Mouse (Mus musculus): ENCODE data around the gene Arid3a. TPM values are rescaled to one million over a fixed set of nuclear protein-coding genes. Genes with fewer than 3 reads are reported as not detected.

Gene Arid3a
- total and polyA plus RNA-seq, 2 experiments: 0.37 to 0.69 TPM

DNA sequence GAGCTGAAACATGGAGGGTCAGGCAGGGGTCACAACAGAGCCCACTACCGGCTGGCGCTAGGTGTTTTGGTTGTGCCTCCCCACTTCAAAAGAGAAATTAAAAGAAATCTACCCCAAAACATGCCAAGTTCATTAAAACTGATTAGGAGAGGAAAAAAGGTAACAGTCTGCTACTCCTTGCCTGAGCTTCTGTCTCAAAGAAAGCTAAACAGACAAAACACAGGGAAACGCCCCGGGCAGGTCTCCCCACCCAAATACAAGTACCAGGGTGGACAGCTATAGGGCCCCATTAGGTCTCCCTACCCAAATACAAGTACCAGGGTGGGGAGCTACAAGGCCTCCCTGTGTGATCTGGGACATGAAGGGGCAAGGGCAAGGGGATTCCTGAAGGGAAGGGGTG, 16.3 kb upstream of the Arid3a start, which contains the start of gene Gm26602:
Gm26602 (plus strand) TSS at position 301 of the 400 bp plus-strand sequence.
- no peak within 1 kb of the TSS for H3K9ac ChIP-seq (ENCODE audit: low read depth, low read length)
- H3K27ac ChIP-seq (replicated peaks; ENCODE audit: insufficient read depth, low read depth, low read length): no peak within 1 kb of the TSS
- H3K36me3 ChIP-seq (ENCODE audit: control insufficient read depth, insufficient read depth, low read length): no peaks in the 10 kb centered on the region
- H3K4me1 ChIP-seq (ENCODE audit: control insufficient read depth, insufficient read depth, low read length): no peaks in the 10 kb centered on the region
- TF ChIP-seq POLR2A (IDR thresholded peaks at IDR 0.05; ENCODE audit: extremely low read depth, insufficient read depth, low read length): no peak
- TF ChIP-seq CTCF (IDR thresholded peaks at IDR 0.05; ENCODE audit: low read depth, low read length): no peak
- H3K4me3 ChIP-seq (ENCODE audit: insufficient read depth, low read depth, low read length): no peak within 1 kb of the TSS
- H3K27me3 ChIP-seq (ENCODE audit: control insufficient read depth, insufficient read depth, low read length): no peaks in the 10 kb centered on the region
- DNase-seq (ENCODE audit: extremely low read depth, low read depth, low spot score): no peak
- 93% methylated on average over 4 of the region's 4 CpGs for whole genome bisulfite sequencing
- H3K79me2 ChIP-seq (ENCODE audit: control insufficient read depth, insufficient read depth, low read length): no peaks in the 10 kb centered on the region

DNA sequence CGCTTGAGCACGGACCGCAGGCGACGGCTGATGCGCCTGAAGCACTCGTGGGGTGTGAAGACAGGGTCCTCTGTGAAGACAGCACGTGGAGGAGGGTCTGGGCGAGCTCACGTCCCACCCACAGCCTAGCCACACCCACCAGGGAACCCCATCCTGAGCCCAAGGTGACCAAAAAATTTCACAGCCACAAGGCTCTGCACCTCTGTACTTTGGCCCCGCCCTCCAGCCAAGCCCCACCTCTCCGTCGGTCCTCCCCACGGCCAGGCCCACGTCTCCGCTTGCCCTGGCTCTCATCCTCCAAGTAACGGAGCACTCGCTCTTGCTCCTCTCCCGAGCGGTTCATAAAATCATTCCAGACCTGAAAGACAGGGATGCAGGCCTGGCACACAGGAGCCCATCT, 14.4 kb upstream of the Arid3a start:
- Histone ChIP-seq H3K27me3 (ENCODE audit: control insufficient read depth, insufficient read depth, low read length) (no peaks in the 10 kb centered on the region), H3K4me3 (ENCODE audit: insufficient read depth, low read depth, low read length) (no peak overlapping the region), H3K9ac (ENCODE audit: low read depth, low read length) (no peak overlapping the region), H3K36me3 (ENCODE audit: control insufficient read depth, insufficient read depth, low read length) (no peaks in the 10 kb centered on the region), H3K4me1 (ENCODE audit: control insufficient read depth, insufficient read depth, low read length) (peaks cover 4% of the 10 kb centered on the region), H3K79me2 (ENCODE audit: control insufficient read depth, insufficient read depth, low read length) (peaks cover 7% of the 10 kb centered on the region; the same call in 1 of the 2 replicates), H3K27ac (replicated peaks; ENCODE audit: insufficient read depth, low read depth, low read length) (no peak overlapping the region)
- no peak for DNase-seq (ENCODE audit: extremely low read depth, low read depth, low spot score)
- TF ChIP-seq CTCF (IDR thresholded peaks at IDR 0.05; ENCODE audit: low read depth, low read length) (no peak), POLR2A (IDR thresholded peaks at IDR 0.05; ENCODE audit: extremely low read depth, insufficient read depth, low read length) (no peak)
- WGBS: 85% methylated on average over 20 of the region's 20 CpGs

DNA sequence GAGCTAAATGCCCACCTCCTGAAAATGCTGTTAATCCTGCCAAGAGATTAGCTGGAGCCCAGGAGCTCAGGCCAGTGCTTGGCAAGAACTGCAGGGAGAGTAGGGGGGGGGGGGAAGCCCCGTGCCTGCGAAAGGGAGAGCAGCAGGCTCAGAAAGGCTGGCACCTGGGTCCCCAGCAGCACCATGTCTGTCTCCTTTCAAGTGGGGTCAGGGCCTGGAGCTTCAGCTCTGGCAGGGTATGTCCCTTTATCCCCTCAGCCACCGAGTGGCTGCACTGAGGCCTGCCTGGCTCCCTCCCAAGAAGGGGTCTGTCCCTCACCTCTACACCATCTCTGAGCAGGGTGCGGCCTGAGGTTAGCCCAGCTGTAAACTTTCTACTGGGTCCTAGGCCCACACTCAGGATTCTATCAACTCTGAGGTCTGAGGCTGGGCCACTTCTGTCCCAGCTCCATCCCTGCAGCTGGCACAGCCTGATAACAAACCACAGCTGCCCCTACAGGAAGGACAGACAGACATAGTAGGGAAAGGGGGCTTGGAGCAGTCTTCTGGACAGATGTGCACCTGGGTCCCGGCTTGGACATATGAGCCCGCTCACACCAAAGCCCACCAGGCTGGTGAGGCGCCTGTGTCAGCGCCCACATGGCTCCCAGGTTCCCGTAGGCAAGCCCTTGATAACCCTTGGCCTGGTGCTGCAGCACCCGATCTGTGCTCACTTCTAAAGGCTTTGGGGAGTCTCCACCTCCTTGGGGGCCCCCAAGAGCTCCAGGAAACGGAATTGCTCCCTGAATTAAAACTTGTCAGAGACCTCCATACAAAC, 12.5 kb upstream of the Arid3a start:
- H3K27me3 ChIP-seq (ENCODE audit: control insufficient read depth, insufficient read depth, low read length): no peaks in the 10 kb centered on the region
- 82% methylated on average over 11 of the region's 11 CpGs for WGBS
- H3K36me3 ChIP-seq (ENCODE audit: control insufficient read depth, insufficient read depth, low read length): no peaks in the 10 kb centered on the region
- TF ChIP-seq POLR2A (IDR thresholded peaks at IDR 0.05; ENCODE audit: extremely low read depth, insufficient read depth, low read length): no peak
- no peak for TF ChIP-seq CTCF (IDR thresholded peaks at IDR 0.05; ENCODE audit: low read depth, low read length)
- DNase-seq (ENCODE audit: extremely low read depth, low read depth, low spot score): no peak
- no peak overlapping the region for H3K27ac ChIP-seq (replicated peaks; ENCODE audit: insufficient read depth, low read depth, low read length)
- no peak overlapping the region for H3K4me3 ChIP-seq (ENCODE audit: insufficient read depth, low read depth, low read length)
- peaks cover 7% of the 10 kb centered on the region; the same call in 1 of the 2 replicates for H3K79me2 ChIP-seq (ENCODE audit: control insufficient read depth, insufficient read depth, low read length)
- no peak overlapping the region for H3K9ac ChIP-seq (ENCODE audit: low read depth, low read length)
- H3K4me1 ChIP-seq (ENCODE audit: control insufficient read depth, insufficient read depth, low read length): peaks cover 4% of the 10 kb centered on the region

DNA sequence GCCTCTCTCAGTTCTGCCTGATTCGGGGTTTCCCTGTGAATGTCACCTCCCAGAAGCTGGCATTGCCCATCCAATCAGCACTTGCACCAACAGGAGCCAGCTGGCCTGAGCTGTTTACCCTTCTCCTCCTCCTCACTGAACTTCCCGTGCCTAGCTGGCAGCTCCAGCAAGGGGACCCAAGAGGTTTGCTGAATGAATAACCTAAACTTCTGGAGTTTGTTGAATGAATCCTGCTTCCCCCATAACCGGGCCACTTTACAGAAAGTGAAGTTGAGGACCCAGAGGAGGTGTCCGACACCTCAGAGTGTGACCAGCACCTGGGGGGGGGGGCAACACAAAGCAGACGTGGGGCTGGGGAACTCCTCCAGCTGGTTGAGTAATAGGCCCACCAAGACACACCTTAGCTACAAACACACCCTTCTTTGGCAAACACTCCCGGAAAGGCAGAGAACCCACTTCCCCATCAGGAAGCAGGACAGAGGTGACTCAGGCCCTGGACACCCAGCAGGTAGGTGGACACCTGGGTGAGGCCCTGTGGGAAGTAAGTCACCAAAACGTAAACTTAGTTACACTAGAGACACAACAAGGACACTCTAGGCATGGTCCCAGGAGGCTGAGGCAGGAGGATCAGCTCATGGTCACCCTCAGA, 11.8 kb upstream of the Arid3a start:
- peaks cover 7% of the 10 kb centered on the region; the same call in 1 of the 2 replicates for H3K79me2 ChIP-seq (ENCODE audit: control insufficient read depth, insufficient read depth, low read length)
- H3K4me3 ChIP-seq (ENCODE audit: insufficient read depth, low read depth, low read length): no peak overlapping the region
- peak; percentile 40 for DNase-seq (ENCODE audit: extremely low read depth, low read depth, low spot score)
- peaks cover under 1% of the 10 kb centered on the region; the same call in 1 of the 2 replicates for H3K27me3 ChIP-seq (ENCODE audit: control insufficient read depth, insufficient read depth, low read length)
- no peaks in the 10 kb centered on the region for H3K36me3 ChIP-seq (ENCODE audit: control insufficient read depth, insufficient read depth, low read length)
- no peak overlapping the region for H3K27ac ChIP-seq (replicated peaks; ENCODE audit: insufficient read depth, low read depth, low read length)
- H3K9ac ChIP-seq (ENCODE audit: low read depth, low read length): no peak overlapping the region
- TF ChIP-seq POLR2A (IDR thresholded peaks at IDR 0.05; ENCODE audit: extremely low read depth, insufficient read depth, low read length) (no peak), CTCF (IDR thresholded peaks at IDR 0.05; ENCODE audit: low read depth, low read length) (no peak)
- peaks cover 4% of the 10 kb centered on the region for H3K4me1 ChIP-seq (ENCODE audit: control insufficient read depth, insufficient read depth, low read length)
- WGBS: 53% methylated on average over 7 of the region's 7 CpGs

DNA sequence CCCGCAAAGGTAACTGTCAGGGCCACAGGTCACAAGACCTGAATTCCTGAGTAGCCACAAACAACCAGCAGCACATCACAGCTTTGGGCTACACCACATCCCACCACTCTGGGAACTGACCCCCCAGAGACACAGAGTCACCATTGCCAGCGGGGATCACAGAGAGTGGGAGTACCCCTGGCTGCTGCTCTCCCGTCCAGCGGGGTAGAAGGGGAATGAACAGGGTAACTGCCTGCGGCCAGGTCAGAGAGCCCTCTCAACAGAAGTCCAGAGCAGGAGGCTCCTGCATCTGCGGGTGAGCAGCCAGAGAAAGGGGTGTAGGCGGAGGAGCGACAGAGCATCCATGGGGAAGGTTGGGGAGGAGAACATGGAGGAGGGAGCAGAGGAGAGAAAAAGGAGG, 10.8 kb upstream of the Arid3a start:
- H3K4me1 ChIP-seq (ENCODE audit: control insufficient read depth, insufficient read depth, low read length): peaks cover 4% of the 10 kb centered on the region
- DNase-seq (ENCODE audit: extremely low read depth, low read depth, low spot score): no peak
- TF ChIP-seq CTCF (IDR thresholded peaks at IDR 0.05; ENCODE audit: low read depth, low read length) (no peak), POLR2A (IDR thresholded peaks at IDR 0.05; ENCODE audit: extremely low read depth, insufficient read depth, low read length) (no peak)
- peak overlapping the region; percentile 87 for H3K9ac ChIP-seq (ENCODE audit: low read depth, low read length)
- no peak overlapping the region for H3K27ac ChIP-seq (replicated peaks; ENCODE audit: insufficient read depth, low read depth, low read length)
- H3K27me3 ChIP-seq (ENCODE audit: control insufficient read depth, insufficient read depth, low read length): peaks cover 10% of the 10 kb centered on the region
- H3K4me3 ChIP-seq (ENCODE audit: insufficient read depth, low read depth, low read length): peak overlapping the region; percentile 73
- peaks cover 7% of the 10 kb centered on the region; the same call in 1 of the 2 replicates for H3K79me2 ChIP-seq (ENCODE audit: control insufficient read depth, insufficient read depth, low read length)
- 12% methylated on average over 8 of the region's 8 CpGs for WGBS
- H3K36me3 ChIP-seq (ENCODE audit: control insufficient read depth, insufficient read depth, low read length): no peaks in the 10 kb centered on the region

Measured in liver, adult 2 months (tissue).